Mouse (Mus musculus) thymus, postnatal 36 days (tissue): ENCODE data around the gene Ngly1.

Source experiments
- DNase-seq, 2 experiments: peaks; one replicate each; pipeline ENCODE4 v3.0.0; 2022; ENCODE audit warnings: mixed read lengths in 2 of 2

The Ngly1 gene

GRCm38 (mm10) chr14:16249171-16249874 lies at the start of gene Ngly1, which contains the start of gene Oxsm:
Gene Ngly1 (plus strand): TSS chr14:16249280.
Gene Oxsm (minus strand): TSS chr14:16249808.
- DNase-seq, result peak; percentile 87

- no peak for DNase-seq
Measured at GRCm38 (mm10) chr14:16200220-16200912, 48.7 kb upstream of the Ngly1 start.

GRCm38 (mm10) chr14:16200969-16201638 lies 48.0 kb upstream of the Ngly1 start:
- DNase-seq, result no peak

- no peak for DNase-seq
Measured at GRCm38 (mm10) chr14:16201673-16202072, 47.4 kb upstream of the Ngly1 start.

- DNase-seq, result no peak
Measured at GRCm38 (mm10) chr14:16207722-16208121, 41.4 kb upstream of the Ngly1 start.

GRCm38 (mm10) chr14:16219015-16219414 lies 30.1 kb upstream of the Ngly1 start:
- no peak for DNase-seq

- no peak for DNase-seq
Measured at GRCm38 (mm10) chr14:16229395-16229794, 19.7 kb upstream of the Ngly1 start.

GRCm38 (mm10) chr14:16230581-16230980 lies 18.5 kb upstream of the Ngly1 start:
- DNase-seq, result no peak

- DNase-seq, result no peak
Measured at GRCm38 (mm10) chr14:16233515-16233914, 15.6 kb upstream of the Ngly1 start.

- no peak for DNase-seq
Measured at GRCm38 (mm10) chr14:16236466-16236865, 12.6 kb upstream of the Ngly1 start.

- DNase-seq, result no peak
Measured at GRCm38 (mm10) chr14:16242193-16242815, 6.8 kb upstream of the Ngly1 start.

- DNase-seq, result peak; percentile 91 to 92
Measured at GRCm38 (mm10) chr14:16242947-16243602, 6.0 kb upstream of the Ngly1 start.

- DNase-seq, result no peak
Measured at GRCm38 (mm10) chr14:16243603-16244209, 5.4 kb upstream of the Ngly1 start.

GRCm38 (mm10) chr14:16244370-16244769 lies 4.7 kb upstream of the Ngly1 start:
- DNase-seq, result no peak

- DNase-seq, result no peak
Measured at GRCm38 (mm10) chr14:16245127-16245526, 4.0 kb upstream of the Ngly1 start.

GRCm38 (mm10) chr14:16246340-16246912 lies 2.7 kb upstream of the Ngly1 start:
- no peak for DNase-seq

GRCm38 (mm10) chr14:16248135-16248534 lies 945 bp upstream of the Ngly1 start:
- no peak for DNase-seq

- no peak for DNase-seq
Measured at GRCm38 (mm10) chr14:16248603-16249157, 400 bp upstream of the Ngly1 start.

- no peak for DNase-seq
Measured at GRCm38 (mm10) chr14:16250099-16250498, 1.0 kb downstream of the Ngly1 start.

- DNase-seq, result no peak
Measured at GRCm38 (mm10) chr14:16255745-16256144, 6.7 kb downstream of the Ngly1 start.

- no peak for DNase-seq
Measured at GRCm38 (mm10) chr14:16256209-16256608, 7.1 kb downstream of the Ngly1 start.

GRCm38 (mm10) chr14:16260541-16260940 lies 11.5 kb downstream of the Ngly1 start:
- DNase-seq, result no peak
